Mouse (Mus musculus) lung, postnatal 0 days (tissue): ENCODE measurements around the gene Thap4.

ENCODE experiments used
- CTCF ChIP-seq: IDR thresholded peaks from 2 replicates; pipeline ENCODE4 v1.5.1; 2016; ENCODE audit warnings: antibody characterized with exemption, mild to moderate bottlenecking
- EP300 ChIP-seq: IDR thresholded peaks from 2 replicates; pipeline ENCODE4 v1.6.1; 2016; ENCODE audit warnings: antibody characterized with exemption, mild to moderate bottlenecking, control low read depth

- TF ChIP-seq CTCF (no peak), EP300 (0 out of 2 replicates have a peak, but pooled peaks have one; percentile 25)
Observed at GRCm38 (mm10) chr1:93694966-93695365, 59.7 kb downstream of the Thap4 start.
